Mouse (Mus musculus) left cerebral cortex, postnatal 4 days (tissue): Measurements from ENCODE around the gene Gm28043. TPM values are rescaled to one million over a fixed set of nuclear protein-coding genes. Genes with fewer than 3 reads are reported as not detected.

ENCODE experiments used
- DNase-seq: peaks from one replicate; pipeline ENCODE4 v3.0.0-alpha.2; 2022
- intact Hi-C: fragments of 180-260 bp; cut with DNase I; formaldehyde crosslinking; loops from one replicate; pipeline ENCODE4 v1.15.1; 2025
- total RNA-seq, 2 experiments: library from RNA; stranded (reverse); gene quantifications; 2 replicates each; pipeline ENCODE4 v1.2.3; 2021

Gene Gm28043
- total RNA-seq, 2 experiments from 2014 or later, result 4.9 to 5.5 TPM

DNA sequence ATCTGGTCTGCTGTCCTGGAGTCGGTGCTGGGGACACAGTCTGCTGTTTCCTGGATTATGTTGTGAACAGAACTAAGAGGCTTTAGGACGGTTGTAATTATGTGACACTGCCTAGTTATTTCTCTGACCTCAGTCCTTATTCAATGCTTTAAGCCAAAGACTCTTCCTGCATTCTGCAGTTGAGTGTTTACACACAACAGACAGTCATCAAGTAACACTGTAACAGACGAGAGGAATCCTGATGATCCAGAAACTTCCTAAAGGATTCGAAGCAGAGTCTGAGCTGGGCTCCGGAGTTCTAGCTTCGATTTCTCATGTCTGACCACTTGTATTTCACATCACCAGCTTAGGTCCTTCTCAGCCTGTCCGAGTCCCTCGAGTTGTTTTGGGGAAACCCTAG, 63.9 kb downstream of the Gm28043 start:
- no peak for DNase-seq
- intact Hi-C loops, result no loop called here

GRCm38 (mm10) chr17:29679038-29679767, 64.5 kb downstream of the Gm28043 start:
- no peak for DNase-seq
- intact Hi-C loops, result no loop called here

- intact Hi-C loops, result no loop called here
- DNase-seq, result peak; percentile 96
These were observed 65.5 kb downstream of the Gm28043 start for GRCm38 (mm10) chr17:29680174-29680573.

GRCm38 (mm10) chr17:29680921-29681320, 66.2 kb downstream of the Gm28043 start:
- intact Hi-C loops, result no loop called here
- DNase-seq, result no peak

GRCm38 (mm10) chr17:29681669-29682068, 67.0 kb downstream of the Gm28043 start:
- intact Hi-C loops, result no loop called here
- no peak for DNase-seq

GRCm38 (mm10) chr17:29682261-29682660, 67.6 kb downstream of the Gm28043 start:
- no peak for DNase-seq
- intact Hi-C loops, result no loop called here

DNA sequence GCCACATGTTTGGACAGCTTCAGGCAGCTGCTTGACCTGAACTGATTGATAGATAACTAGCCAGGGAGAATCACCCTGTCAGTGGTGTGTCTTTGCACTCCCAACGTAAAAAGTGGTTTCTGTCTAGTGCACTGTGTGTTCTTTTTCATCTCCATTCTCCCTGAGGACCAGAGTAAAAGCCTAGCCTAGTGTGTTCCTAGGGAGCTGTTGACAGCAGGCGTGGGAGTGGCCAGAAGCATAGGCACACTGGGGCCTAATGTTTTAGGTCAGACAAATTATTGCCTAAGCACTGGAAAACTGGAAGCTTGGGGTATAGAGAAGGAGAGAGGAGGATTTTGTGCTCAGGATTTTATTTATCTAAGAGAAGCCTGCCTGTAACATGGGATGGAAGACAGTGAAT, 68.5 kb downstream of the Gm28043 start:
- no peak for DNase-seq
- intact Hi-C loops, result no loop called here

GRCm38 (mm10) chr17:29684275-29684674, 69.6 kb downstream of the Gm28043 start:
- DNase-seq, result no peak
- intact Hi-C loops, result no loop called here

- no peak for DNase-seq
- intact Hi-C loops, result no loop called here
These were observed 72.1 kb downstream of the Gm28043 start for GRCm38 (mm10) chr17:29686771-29687170.

DNA sequence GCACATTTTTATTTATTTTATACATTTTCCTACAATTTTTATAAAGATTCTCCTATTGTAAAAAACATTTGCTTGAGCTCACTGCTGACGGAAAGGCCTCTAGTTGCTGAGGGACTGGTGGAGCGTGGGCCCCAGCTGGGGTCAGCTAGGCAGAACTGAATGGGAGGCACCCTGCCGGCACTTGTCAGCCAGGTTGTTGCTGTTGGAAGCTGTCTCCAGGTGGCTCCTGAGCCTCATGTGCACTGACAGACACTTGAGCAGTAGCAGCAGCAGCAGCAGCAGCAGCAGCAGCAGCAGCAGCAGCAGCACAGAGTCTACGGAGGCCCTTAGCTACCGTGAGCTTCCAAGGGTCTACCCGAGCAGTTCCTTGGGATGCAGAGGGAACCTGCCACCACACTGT, 72.7 kb downstream of the Gm28043 start:
- intact Hi-C loops, result no loop called here
- peak; percentile 48 for DNase-seq

DNA sequence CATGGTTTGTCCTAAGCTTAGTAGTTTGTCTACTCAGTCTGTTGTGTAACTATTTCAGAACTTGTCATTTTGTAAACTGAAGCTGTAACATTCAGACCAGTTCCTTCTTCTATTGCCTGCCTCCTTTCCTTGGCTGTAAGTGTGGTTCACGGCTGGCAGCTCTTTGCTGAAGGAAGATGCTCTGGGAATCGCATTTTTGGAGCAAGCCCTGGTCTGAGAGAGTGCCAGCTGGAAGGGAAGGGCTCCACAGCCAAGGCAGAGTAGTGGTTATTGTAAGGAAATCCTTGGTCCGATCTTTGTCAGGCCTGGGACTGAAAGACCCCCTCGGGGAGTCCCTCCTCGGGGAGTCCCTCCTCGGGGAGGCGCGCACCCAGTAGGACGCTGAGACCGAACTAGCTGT, 73.9 kb downstream of the Gm28043 start:
- DNase-seq, result peak; percentile 67
- intact Hi-C loops, result no loop called here

GRCm38 (mm10) chr17:29690257-29690656, 75.6 kb downstream of the Gm28043 start:
- intact Hi-C loops, result no loop called here
- DNase-seq, result no peak

GRCm38 (mm10) chr17:29692827-29693226, 78.2 kb downstream of the Gm28043 start:
- intact Hi-C loops, result no loop called here
- no peak for DNase-seq

GRCm38 (mm10) chr17:29693571-29693970, 78.9 kb downstream of the Gm28043 start:
- no peak for DNase-seq
- intact Hi-C loops, result no loop called here

DNA sequence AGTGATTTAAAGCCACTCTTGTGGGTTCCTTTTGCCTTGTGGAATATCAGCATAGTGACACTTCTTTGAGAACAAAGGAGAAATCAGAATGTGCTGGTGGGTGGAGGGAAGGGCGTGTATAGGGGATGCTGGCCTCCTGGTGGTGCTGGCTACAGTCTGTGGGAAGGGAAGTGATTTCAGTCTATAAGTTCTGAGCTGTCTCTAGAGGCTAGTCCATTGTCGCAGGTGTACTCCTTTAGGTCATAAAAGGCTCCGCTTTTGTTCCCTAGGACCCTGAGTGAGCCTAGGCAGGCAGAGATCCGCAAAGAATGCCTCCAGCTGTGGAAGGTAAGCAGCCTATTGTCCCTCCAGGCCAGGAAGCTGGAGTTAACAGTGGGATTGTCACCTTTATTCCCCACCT, 79.8 kb downstream of the Gm28043 start:
- DNase-seq, result no peak
- intact Hi-C loops, result no loop called here

DNA sequence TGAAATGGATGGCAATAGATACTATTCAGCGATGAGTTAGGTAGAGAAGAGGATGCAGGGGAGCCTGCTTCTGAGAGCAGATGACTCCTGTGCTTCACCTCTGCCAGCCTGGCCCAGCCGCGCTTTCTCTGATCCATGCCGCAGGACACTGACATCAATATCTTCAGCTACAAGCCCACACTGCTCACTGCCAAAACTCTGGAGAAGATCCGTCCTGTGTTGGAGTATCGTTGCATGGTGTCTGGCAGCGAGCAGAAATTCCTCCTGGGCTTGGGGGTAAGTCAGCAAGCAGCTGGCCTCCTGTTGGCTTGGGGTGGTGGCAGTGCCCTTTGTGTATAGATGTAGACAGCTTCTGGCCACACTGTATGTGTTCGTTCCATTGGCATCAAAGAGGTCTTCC, 82.3 kb downstream of the Gm28043 start:
- no peak for DNase-seq
- intact Hi-C loops, result no loop called here

DNA sequence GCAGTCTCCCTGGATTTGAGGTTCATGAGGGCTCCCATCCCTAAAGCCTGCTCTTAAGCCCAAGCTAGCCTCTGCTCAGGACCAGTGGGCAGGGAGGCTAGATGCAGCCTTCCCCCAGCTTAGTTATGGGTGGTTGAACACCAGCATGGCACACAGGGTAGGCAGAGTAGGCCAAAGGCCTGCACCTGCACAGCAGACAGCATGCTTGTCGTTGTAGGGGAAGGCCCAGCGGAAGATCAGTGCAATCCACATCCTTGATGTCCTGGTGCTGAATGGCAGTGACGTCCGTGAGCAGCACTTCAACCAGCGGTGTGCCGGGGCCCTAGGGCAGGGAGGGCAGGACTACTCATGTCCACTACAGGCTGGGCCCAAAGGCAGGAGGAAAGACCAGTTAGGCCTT, 83.7 kb downstream of the Gm28043 start:
- intact Hi-C loops, result no loop called here
- no peak for DNase-seq

- DNase-seq, result no peak
- intact Hi-C loops, result no loop called here
These were observed 85.9 kb downstream of the Gm28043 start for GRCm38 (mm10) chr17:29700573-29700972.

DNA sequence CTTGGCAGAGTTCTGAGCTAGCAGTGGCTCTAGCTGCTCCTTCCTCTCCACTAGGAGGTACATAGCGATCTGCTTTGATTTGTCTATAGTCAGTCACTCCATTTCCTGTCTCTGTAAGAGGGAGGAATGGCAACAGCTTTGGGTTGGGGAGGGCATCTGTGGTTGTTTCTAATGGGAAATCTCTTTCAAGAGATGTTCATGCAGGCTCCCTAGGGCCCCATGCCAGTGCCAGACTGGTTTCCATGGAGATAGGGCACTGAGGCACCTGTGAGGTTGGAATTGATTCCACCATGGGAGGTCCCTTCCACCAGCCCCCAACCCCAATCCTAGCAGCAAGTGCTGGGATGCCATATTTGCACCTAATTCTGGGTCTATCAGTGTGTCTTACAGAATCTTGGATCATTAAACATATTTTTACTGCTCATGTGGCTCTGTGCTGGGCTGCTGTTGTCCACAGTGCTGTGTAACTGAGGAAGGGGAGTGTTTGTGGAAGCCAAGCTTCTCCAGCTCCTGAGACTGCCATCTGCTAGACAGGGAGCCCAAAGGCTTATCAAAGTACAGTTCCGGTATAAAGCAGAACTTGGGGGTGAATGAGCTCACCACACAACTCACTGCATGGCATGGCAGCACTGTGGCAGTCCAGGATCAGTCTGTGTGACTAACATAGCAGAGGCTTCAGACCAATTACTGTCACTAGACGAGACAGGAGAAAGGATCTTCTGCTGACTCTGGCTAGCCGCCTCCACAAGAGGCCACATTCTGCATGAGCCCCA, 88.4 kb downstream of the Gm28043 start:
- intact Hi-C loops, result no loop called here
- DNase-seq, result peak; percentile 68

- DNase-seq, result peak; percentile 84
- intact Hi-C loops, result loop anchor here (5.0 kb wide), 1 partner anchor 178 kb away; no protein-coding TSS in a partner anchor
These were observed 90.1 kb downstream of the Gm28043 start for GRCm38 (mm10) chr17:29704781-29705180.

GRCm38 (mm10) chr17:29705881-29706280, 91.2 kb downstream of the Gm28043 start:
- DNase-seq, result no peak

DNA sequence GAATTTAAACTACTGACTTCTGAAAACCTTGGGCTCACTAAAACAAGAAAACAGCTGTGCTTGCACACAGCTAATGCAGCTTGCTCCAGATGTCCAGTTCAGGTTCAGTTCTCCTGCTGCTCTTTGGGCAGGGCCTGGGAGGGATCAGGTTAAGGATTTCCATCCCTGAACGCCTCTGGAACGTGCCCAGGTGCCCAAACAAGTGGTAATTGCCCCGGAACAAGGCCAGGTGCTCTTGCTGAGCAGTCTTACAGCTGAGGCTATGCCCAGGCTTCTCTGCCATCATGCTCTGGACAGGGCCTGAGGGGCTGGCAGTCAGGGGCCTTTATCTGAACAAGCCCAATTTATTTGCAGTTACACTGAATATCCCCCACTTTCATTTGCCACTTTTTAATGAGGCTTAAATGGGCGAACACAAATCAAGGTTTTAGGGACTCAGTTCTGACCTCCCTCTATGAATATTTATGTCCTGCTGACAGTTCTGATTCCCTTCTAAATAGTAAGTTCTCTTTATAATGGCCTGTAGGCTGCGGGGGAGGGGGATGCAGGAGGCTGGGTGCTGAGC, 92.4 kb downstream of the Gm28043 start:
- intact Hi-C loops, result loop anchor here (5.0 kb wide), 1 partner anchor 175 kb away; no protein-coding TSS in a partner anchor
- DNase-seq, result no peak

More at GRCm38 (mm10) chr17:29705881-29706280, 91.2 kb downstream of the Gm28043 start:
- intact Hi-C loops, result loop anchor here (5.0 kb wide), 1 partner anchor 176 kb away; no protein-coding TSS in a partner anchor
